Mouse (Mus musculus): ENCODE results near the gene Slx4ip. TPM values are rescaled to one million over a fixed set of nuclear protein-coding genes. Genes with fewer than 3 reads are reported as not detected.
A peak's percentile ranks its signal among the peaks of the same experiment; 100 is the strongest.

Slx4ip gene
- polyA plus RNA-seq, 1 experiment from 2014 or later, result 12.8 TPM

GRCm38 (mm10) chr2:137114248-137115096, 223.5 kb downstream of the Slx4ip start:
- peak overlapping the region; percentile 74 for H3K9ac ChIP-seq
- H3K9me3 ChIP-seq (replicated peaks), result no peaks in the 10 kb centered on the region
- H3K4me2 ChIP-seq, result peak overlapping the region; percentile 87
- H3K27ac ChIP-seq, result peak overlapping the region; percentile 28; the same call in 1 of the 2 replicates
- H3K4me3 ChIP-seq, result peak overlapping the region; percentile 65
- peak; percentile 62 for ATAC-seq
- peaks cover 70% of the 10 kb centered on the region for H3K4me1 ChIP-seq
- H3K36me3 ChIP-seq (ENCODE audit: poor library complexity, severe bottlenecking), result no peaks in the 10 kb centered on the region
- H3K27me3 ChIP-seq, result peaks cover 28% of the 10 kb centered on the region
- under 1% methylated on average over 51 of the region's 51 CpGs for WGBS

- H3K4me2 ChIP-seq, result peak overlapping the region; percentile 87
- peaks cover 26% of the 10 kb centered on the region for H3K27me3 ChIP-seq
- WGBS, result under 1% methylated on average over 40 of the region's 40 CpGs
- ATAC-seq, result no peak
- no peaks in the 10 kb centered on the region for H3K9me3 ChIP-seq (replicated peaks)
- peak overlapping the region; percentile 65 for H3K4me3 ChIP-seq
- H3K36me3 ChIP-seq (ENCODE audit: poor library complexity, severe bottlenecking), result no peaks in the 10 kb centered on the region
- H3K27ac ChIP-seq, result peak overlapping the region; percentile 82
- H3K4me1 ChIP-seq, result peaks cover 61% of the 10 kb centered on the region
- peak overlapping the region; percentile 74 for H3K9ac ChIP-seq
Observed at GRCm38 (mm10) chr2:137115241-137116024, 224.4 kb downstream of the Slx4ip start.

DNA sequence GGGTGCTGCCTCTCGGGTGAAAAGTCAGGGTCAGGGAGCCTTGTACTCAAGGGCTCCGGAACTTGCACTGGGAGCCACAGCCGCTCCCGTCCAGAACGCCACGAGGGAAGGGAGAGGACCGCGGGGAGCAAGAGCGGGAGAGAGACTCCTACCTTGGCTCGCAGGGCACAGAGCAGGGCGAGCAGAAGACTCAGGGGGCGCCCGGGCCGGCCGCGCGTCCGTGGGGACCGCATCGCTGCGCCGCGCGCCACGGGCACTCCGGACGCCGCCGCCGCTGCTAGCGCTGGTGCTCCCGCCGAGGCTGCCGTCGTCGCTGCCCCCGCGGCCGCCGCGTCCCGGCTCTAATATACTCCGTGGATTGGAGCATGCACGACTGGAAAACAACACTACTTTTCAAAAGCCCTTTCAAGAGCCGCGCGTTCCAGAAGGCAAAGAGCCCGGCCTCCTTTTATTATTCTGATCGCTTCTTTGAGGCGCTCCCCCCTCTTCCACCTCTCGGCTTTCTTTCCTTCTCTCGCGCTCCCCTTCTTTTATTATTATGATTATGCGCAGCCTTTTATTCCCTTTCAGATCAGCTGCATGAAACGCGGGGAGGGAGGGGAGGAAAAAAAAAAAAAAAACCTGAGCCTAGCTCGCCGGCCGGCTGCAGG, 225.1 kb downstream of the Slx4ip start, which contains the start of gene Jag1:
TSS of gene Jag1 (minus strand) at position 620 of the 650 bp plus-strand sequence.
- Histone ChIP-seq H3K4me1 (peaks cover 54% of the 10 kb centered on the region), H3K27me3 (peaks cover 25% of the 10 kb centered on the region), H3K27ac (peak within 1 kb of the TSS; percentile 82), H3K4me3 (peak within 1 kb of the TSS; percentile 65), H3K4me2 (peak within 1 kb of the TSS; percentile 87), H3K9me3 (replicated peaks) (no peaks in the 10 kb centered on the region), H3K36me3 (ENCODE audit: poor library complexity, severe bottlenecking) (no peaks in the 10 kb centered on the region), H3K9ac (peak within 1 kb of the TSS; percentile 74)
- ATAC-seq, result peak; percentile 25
- WGBS, result under 1% methylated on average over 56 of the region's 59 CpGs

GRCm38 (mm10) chr2:137116675-137117320, 225.8 kb downstream of the Slx4ip start:
- Histone ChIP-seq H3K27me3 (peaks cover 18% of the 10 kb centered on the region), H3K27ac (peak overlapping the region; percentile 82), H3K9ac (peak overlapping the region; percentile 74), H3K9me3 (replicated peaks) (no peaks in the 10 kb centered on the region), H3K4me3 (peak overlapping the region; percentile 65), H3K4me2 (peak overlapping the region; percentile 87), H3K36me3 (ENCODE audit: poor library complexity, severe bottlenecking) (no peaks in the 10 kb centered on the region), H3K4me1 (peaks cover 47% of the 10 kb centered on the region)
- peak; percentile 75 for ATAC-seq
- under 1% methylated on average over 51 of the region's 61 CpGs for WGBS

- H3K27ac ChIP-seq, result peak overlapping the region; percentile 82
- H3K9ac ChIP-seq, result peak overlapping the region; percentile 74
- H3K36me3 ChIP-seq (ENCODE audit: poor library complexity, severe bottlenecking), result no peaks in the 10 kb centered on the region
- peaks cover 16% of the 10 kb centered on the region for H3K27me3 ChIP-seq
- under 1% methylated on average over 33 of the region's 33 CpGs for WGBS
- H3K4me3 ChIP-seq, result peak overlapping the region; percentile 65
- peaks cover 42% of the 10 kb centered on the region for H3K4me1 ChIP-seq
- no peaks in the 10 kb centered on the region for H3K9me3 ChIP-seq (replicated peaks)
- peak overlapping the region; percentile 87 for H3K4me2 ChIP-seq
- ATAC-seq, result peak; percentile 67
Observed at GRCm38 (mm10) chr2:137117321-137117690, 226.3 kb downstream of the Slx4ip start.

Other genes with a start within 250 kb of the Slx4ip start
- 51.6 and 53.4 TPM in 2 replicates for gene Snap25, start 177.8 kb upstream of the Slx4ip start, polyA plus RNA-seq (2015; fragmentation: Nextera tagmentation; extraction: Ambion mirVana)
- 22.9 and 38.6 TPM in 2 replicates for gene AL731706.2, start 5.5 kb upstream of the Slx4ip start, polyA plus RNA-seq (2015; fragmentation: Nextera tagmentation; extraction: Ambion mirVana)
- 22.1 and 27.4 TPM in 2 replicates for gene AL731706.1, start 171 bp downstream of the Slx4ip start, polyA plus RNA-seq (2015; fragmentation: Nextera tagmentation; extraction: Ambion mirVana)
- gene Mkks, start 171 bp downstream of the Slx4ip start, polyA plus RNA-seq (2015; fragmentation: Nextera tagmentation; extraction: Ambion mirVana), result 9.9 and 10.8 TPM in 2 replicates
- gene Jag1, start 225.4 kb downstream of the Slx4ip start, polyA plus RNA-seq (2015; fragmentation: Nextera tagmentation; extraction: Ambion mirVana), result 10.6 and 12.3 TPM in 2 replicates